Mouse (Mus musculus) lung, embryonic 16.5 days (tissue): ENCODE measurements at regions not wholly inside any gene's neighbourhood (a gene's known extent, or its start where the extent isn't known, plus 50 kb on each side); places are given as distances from the start of the nearest gene placed in this dataset.
A peak's percentile ranks its signal among the peaks of the same experiment; 100 is the strongest.

Experiments used
- ATAC-seq: fragments of 200-750 bp; cut with Nextera tagmentation; 2 replicates; pipeline ENCODE4 v1.8.0; 2017; ENCODE audit warnings: low read depth, mild to moderate bottlenecking, moderate library complexity
- H3K27ac ChIP-seq: fragments of 300-500 bp; sonication (generic); 2 replicates; pipeline ENCODE4 v1.5.1; 2014; ENCODE audit warnings: mild to moderate bottlenecking, control low read depth, low read length
- H3K27me3 ChIP-seq: fragments of 300-500 bp; sonication (generic); 2 replicates; pipeline ENCODE4 v1.6.1; 2014; ENCODE audit warnings: low read depth, low read length, mixed read lengths; ENCODE audit not compliant: control insufficient read depth, insufficient read depth
- H3K36me3 ChIP-seq: fragments of 300-500 bp; sonication (generic); 2 replicates; pipeline ENCODE4 v1.6.1; 2014; ENCODE audit warnings: low read length; ENCODE audit not compliant: control insufficient read depth, insufficient read depth
- H3K4me1 ChIP-seq: fragments of 300-500 bp; sonication (generic); replicated peaks from 2 replicates; pipeline ENCODE4 v1.6.1; 2014; ENCODE audit warnings: low read length, mixed read lengths; ENCODE audit not compliant: control insufficient read depth, insufficient read depth
- H3K4me2 ChIP-seq: fragments of 300-500 bp; sonication (generic); 2 replicates; pipeline ENCODE4 v1.6.1; 2014; ENCODE audit warnings: low read depth, low read length, control low read depth
- H3K4me3 ChIP-seq: fragments of 300-500 bp; sonication (generic); 2 replicates; pipeline ENCODE4 v1.5.1; 2014; ENCODE audit warnings: mild to moderate bottlenecking, low read length, control low read depth
- H3K9ac ChIP-seq: fragments of 300-500 bp; sonication (generic); 2 replicates; pipeline ENCODE4 v1.6.1; 2014; ENCODE audit warnings: low read length, control low read depth
- H3K9me3 ChIP-seq: fragments of 300-500 bp; sonication (generic); 2 replicates; pipeline ENCODE4 v1.6.1; 2016; ENCODE audit warnings: low read length; ENCODE audit not compliant: control insufficient read depth
- WGBS: fragments of 180-500 bp; shearing (Covaris S2); extraction: QIAGEN DNeasy Blood & Tissue Kit; methylation state at CpG from one replicate; pipeline ENCODE4 v1.1.7; 2014; 5-methylcytosine and 5-hydroxymethylcytosine counted together

DNA sequence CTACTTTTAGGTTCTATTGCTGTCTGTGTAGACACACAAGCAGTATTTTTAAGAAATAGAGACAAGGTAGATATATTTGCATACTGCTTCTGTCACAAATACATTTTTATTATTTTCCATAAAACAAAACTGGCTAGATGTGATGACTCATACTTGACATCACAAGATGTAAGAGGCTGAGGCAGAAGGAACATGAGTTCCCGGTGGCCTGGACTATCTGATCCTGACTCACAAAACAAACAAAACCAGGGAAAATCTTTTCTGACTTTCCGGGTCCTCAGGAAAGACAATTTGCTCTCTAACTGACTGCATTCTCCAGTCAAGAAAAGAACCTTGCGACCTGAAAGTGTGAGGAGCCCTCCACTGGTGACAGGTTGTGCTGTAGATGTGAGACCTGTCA, 143.3 kb downstream of the Snx10 start:
- Histone ChIP-seq H3K27me3 (no peaks in the 10 kb centered on the region), H3K36me3 (no peaks in the 10 kb centered on the region), H3K27ac (no peak overlapping the region), H3K4me2 (no peak overlapping the region), H3K9ac (no peak overlapping the region), H3K4me3 (no peak overlapping the region), H3K4me1 (no peaks in the 10 kb centered on the region), H3K9me3 (peaks cover 4% of the 10 kb centered on the region)
- 27% methylated on average over 3 of the region's 3 CpGs for WGBS
- ATAC-seq, result no peak

DNA sequence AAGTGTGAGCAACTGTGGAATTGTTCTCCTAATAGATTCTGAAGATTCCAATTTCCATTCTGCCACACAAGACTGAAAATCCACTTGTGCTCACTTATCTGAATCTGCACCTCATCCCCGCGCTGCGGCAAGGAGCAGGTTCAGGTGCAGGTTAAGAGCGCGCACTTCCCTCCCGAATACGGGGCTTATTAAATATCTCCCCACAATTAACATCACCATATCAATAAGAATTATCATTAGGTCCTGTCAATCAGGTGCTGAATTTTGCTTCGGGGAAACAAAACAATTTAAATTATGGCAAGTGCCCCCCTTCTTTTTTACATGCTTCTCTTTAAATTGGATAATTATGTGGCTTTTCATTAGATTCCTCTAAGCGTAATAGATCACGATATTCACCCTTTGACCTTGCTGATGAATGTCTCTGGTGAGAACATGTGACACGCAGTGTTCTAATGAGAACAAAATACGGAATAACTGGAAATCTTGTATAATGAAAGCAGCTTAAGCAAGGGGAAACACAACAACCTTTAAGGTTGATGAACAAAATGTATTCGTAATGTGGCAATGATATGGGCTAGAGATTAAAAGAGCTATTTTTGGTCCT, 151.7 kb downstream of the Snx10 start:
- Histone ChIP-seq H3K27ac (no peak overlapping the region), H3K9ac (no peak overlapping the region), H3K4me1 (no peaks in the 10 kb centered on the region), H3K4me3 (no peak overlapping the region), H3K4me2 (no peak overlapping the region), H3K9me3 (no peaks in the 10 kb centered on the region), H3K27me3 (no peaks in the 10 kb centered on the region), H3K36me3 (no peaks in the 10 kb centered on the region)
- 85% methylated on average over 13 of the region's 13 CpGs for WGBS
- no peak for ATAC-seq

DNA sequence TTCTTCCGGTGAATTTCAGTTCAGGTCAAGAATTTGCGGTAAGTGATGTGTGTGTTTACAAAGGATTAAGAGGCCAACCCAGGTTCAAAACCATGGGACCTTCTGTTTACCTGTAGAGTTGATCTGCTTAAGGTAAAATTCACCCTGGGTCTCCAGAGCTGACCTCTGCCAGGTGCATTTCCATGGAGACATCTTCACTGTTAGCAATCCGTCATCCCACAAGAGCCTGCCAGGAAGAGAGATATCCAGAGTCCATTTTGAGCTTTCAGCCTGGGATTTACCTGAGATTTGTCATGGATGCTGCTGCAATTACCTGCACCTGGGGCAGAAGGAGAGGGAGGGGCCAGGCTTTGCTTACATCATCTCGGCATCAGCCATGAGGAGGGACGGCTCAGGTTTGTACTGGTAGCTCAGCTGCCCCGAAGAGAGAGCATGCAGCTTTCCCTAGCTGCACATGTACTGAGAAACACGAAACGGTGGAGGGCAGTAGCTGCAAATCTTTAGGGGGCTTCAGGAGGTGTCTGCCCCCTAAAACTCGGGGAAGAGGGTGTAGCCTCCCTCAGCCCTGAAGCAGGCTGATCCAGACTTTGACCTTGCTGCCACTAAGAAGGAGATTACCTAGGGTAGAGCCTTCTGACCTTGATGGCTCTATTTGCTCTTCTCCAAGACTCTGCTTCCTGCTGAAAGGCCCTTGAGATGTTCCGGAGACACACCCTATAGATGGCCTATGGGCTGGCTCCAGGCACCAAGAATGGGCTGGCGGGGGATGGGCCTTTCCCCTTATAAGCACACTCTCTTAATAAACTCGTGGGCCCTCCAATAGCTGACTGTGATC, 153.7 kb downstream of the Snx10 start:
- no peak overlapping the region for H3K4me3 ChIP-seq
- no peaks in the 10 kb centered on the region for H3K9me3 ChIP-seq
- no peak overlapping the region for H3K9ac ChIP-seq
- WGBS, result 52% methylated on average over 12 of the region's 12 CpGs
- H3K4me1 ChIP-seq, result no peaks in the 10 kb centered on the region
- no peaks in the 10 kb centered on the region for H3K36me3 ChIP-seq
- no peaks in the 10 kb centered on the region for H3K27me3 ChIP-seq
- no peak overlapping the region for H3K4me2 ChIP-seq
- H3K27ac ChIP-seq, result no peak overlapping the region
- ATAC-seq, result no peak

DNA sequence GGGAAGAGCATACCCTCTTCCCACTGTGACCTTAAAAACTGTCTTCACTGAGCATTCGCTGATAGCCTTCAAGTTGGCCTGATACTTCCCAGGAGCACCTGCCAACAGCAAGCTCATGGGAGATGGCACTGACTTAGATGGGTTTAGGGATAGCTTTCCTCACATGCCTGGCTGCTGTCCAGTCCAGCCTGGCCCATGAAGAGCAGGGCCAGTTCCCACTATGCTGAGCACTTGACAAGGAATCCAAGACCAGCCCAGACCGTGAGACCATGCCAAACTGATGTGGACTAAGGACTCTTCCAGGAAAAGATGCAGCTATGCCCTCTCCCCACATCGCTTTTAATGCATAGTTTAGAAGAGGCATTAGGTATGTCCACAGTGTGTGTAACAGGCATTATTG, 155.0 kb downstream of the Snx10 start:
- Histone ChIP-seq H3K4me3 (no peak overlapping the region), H3K4me1 (no peaks in the 10 kb centered on the region), H3K27ac (no peak overlapping the region), H3K9ac (no peak overlapping the region), H3K27me3 (no peaks in the 10 kb centered on the region), H3K4me2 (no peak overlapping the region), H3K9me3 (no peaks in the 10 kb centered on the region), H3K36me3 (no peaks in the 10 kb centered on the region)
- no peak for ATAC-seq
- WGBS, result 82% methylated on average over 3 of the region's 3 CpGs

DNA sequence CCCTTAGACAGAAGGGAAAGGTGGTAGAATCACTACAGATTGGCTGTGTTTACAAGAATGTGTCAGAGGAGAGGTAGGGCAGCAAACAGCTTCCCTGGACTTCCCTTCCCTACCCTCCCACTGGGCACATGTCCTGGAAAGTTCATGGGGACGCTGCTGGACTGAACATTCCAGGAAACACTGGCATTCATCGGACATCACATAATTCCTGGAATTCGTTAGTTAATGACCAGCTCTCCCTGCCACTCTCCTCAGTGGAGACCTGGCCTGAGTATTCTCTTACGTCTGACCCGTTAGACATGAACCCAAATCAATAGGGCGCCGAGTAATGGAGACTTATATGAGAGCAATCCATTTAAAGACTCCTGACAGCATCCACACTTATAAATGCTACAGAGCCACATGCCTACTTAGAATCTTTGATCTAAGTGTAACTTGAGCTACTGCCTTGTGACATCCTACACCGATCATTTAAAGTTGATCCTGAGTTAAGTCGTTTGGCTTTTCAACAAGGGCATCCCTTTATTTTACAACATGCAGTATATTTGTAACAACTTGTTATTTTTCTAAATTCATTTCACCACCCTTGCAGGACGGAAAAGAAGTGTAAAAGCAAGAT, 156.6 kb downstream of the Snx10 start:
- Histone ChIP-seq H3K9ac (no peak overlapping the region), H3K4me3 (no peak overlapping the region), H3K4me1 (no peaks in the 10 kb centered on the region), H3K27me3 (no peaks in the 10 kb centered on the region), H3K4me2 (no peak overlapping the region), H3K9me3 (no peaks in the 10 kb centered on the region), H3K27ac (no peak overlapping the region), H3K36me3 (no peaks in the 10 kb centered on the region)
- no peak for ATAC-seq
- 46% methylated on average over 10 of the region's 10 CpGs for WGBS

DNA sequence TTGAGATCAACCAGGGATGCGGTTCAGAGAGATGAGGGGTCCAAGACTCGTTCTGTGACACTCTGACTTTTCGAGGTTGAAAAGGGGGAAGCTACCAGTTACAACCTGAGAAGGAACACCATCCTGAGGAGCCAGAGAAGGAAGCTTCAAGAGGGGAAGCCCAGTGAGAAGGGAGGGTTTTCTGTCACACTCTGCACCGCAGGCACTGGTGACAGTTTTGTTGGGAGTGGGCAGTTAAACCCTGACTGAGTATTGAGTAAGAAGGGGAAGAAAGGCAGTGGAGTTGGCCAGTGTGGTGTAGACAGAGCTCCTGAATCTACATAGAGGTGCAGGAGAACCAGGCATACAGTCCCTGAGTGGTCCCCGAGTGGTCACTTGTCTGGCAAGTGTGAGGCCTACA, 159.4 kb downstream of the Snx10 start:
- H3K36me3 ChIP-seq, result no peaks in the 10 kb centered on the region
- no peak overlapping the region for H3K4me3 ChIP-seq
- WGBS, result 87% methylated on average over 5 of the region's 5 CpGs
- ATAC-seq, result no peak
- H3K27ac ChIP-seq, result no peak overlapping the region
- H3K9me3 ChIP-seq, result no peaks in the 10 kb centered on the region
- H3K27me3 ChIP-seq, result no peaks in the 10 kb centered on the region
- no peak overlapping the region for H3K9ac ChIP-seq
- no peaks in the 10 kb centered on the region for H3K4me1 ChIP-seq
- no peak overlapping the region for H3K4me2 ChIP-seq

DNA sequence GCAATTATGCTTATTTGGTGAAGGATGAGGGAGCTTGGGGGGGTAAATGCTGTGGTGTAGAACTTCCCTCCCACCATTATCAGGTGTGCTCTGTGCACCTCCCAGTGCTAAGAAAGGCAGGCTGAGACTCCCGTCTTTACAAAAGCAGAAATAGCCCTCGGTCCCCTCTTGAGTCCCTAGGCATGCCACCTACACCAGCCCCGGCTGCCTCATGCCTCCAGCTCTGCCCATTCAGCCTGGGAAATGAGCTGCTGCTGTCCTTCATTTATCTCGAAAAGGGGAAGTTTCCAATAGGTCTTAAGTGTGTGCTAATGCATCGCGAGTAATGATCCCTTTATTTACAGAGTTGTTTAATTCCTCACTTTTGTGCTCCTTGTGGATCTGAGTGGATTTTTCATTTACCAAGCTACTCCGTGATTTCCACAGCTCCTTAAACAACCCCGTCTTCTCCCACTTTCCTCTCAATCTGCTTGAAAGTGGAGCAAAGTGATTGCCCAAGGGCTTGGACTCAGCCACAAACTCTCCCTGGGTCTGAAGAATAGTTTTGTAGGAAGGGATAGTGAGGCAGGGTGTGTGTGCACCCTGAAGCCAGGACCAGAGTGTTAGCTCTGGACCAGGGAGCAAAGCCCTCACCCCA, 162.1 kb downstream of the Snx10 start:
- Histone ChIP-seq H3K9ac (no peak overlapping the region), H3K36me3 (no peaks in the 10 kb centered on the region), H3K27me3 (no peaks in the 10 kb centered on the region), H3K4me3 (no peak overlapping the region), H3K27ac (no peak overlapping the region), H3K9me3 (no peaks in the 10 kb centered on the region), H3K4me2 (no peak overlapping the region), H3K4me1 (no peaks in the 10 kb centered on the region; the same call in 1 of the 2 replicates)
- WGBS, result 55% methylated on average over 8 of the region's 8 CpGs
- peak; percentile 74 for ATAC-seq

DNA sequence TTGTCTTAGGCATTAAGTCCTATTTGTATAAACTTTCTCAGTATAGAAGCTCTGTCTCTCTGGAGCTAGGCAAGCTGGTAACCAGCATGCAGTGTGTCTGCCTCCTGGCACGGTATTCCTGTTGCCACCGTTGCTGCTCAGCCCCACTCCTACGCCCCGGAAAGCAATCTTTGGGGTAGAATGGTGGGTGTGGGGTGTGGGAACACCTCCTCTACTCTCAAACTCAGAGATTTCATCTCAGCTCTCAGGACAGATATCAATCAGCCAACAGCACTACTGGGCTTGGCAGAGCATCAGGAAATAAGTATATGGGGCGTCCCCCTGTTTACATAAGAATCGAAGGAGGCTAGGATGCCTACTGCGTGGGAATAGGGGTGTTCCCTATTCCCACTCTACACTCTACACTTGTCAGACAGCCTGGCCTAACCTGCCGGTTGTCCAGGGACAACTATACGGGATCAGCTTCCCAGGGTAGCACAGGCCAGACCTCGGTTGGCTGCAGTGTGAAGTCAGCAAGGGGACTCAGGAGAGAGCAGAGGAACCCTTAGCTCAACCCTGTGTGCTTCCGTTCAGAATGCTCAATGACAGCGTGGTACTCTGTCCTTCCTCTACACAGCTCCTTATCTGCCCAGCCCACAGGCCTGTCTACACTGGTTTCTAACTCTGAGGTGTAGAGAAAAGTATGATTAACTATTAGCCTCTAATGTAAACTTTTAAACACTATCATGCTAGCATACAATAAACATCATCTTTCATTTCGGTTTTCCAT, 167.3 kb downstream of the Snx10 start:
- Histone ChIP-seq H3K4me3 (no peak overlapping the region), H3K9me3 (no peaks in the 10 kb centered on the region), H3K36me3 (no peaks in the 10 kb centered on the region), H3K9ac (no peak overlapping the region), H3K27me3 (no peaks in the 10 kb centered on the region), H3K4me1 (no peaks in the 10 kb centered on the region; the same call in 1 of the 2 replicates), H3K4me2 (no peak overlapping the region), H3K27ac (no peak overlapping the region)
- WGBS, result 60% methylated on average over 13 of the region's 13 CpGs
- ATAC-seq, result no peak
